Mouse (Mus musculus) CH12.LX (cell line): ENCODE measurements around the gene Rnft2. TPM values are rescaled to one million over a fixed set of nuclear protein-coding genes. Genes with fewer than 3 reads are reported as not detected.

ENCODE experiments used
- DNase-seq: peaks from one replicate; pipeline ENCODE4 v3.0.0-alpha.2; 2013; ENCODE audit errors: extremely low read depth
- H3K27ac ChIP-seq: 2 replicates; pipeline ENCODE4 v1.5.1; 2012; ENCODE audit warnings: low read depth, mild to moderate bottlenecking, control low read depth, moderate library complexity; ENCODE audit not compliant: insufficient read depth
- H3K27me3 ChIP-seq: replicated peaks from 2 replicates; pipeline ENCODE3; 2012; ENCODE audit warnings: inconsistent platforms
- H3K36me3 ChIP-seq, 2 experiments: replicated peaks in 1 of 2; 2 replicates each; pipeline versions ENCODE3 to v1.6.1; 2012; ENCODE audit warnings: inconsistent platforms in 1 of 2, low read length in 1 of 2, mild to moderate bottlenecking in 1 of 2, mixed read lengths in 1 of 2, moderate library complexity in 1 of 2; ENCODE audit not compliant: control insufficient read depth in 1 of 2, insufficient read depth in 1 of 2
- H3K4me1 ChIP-seq, 2 experiments: 2 replicates each; pipeline ENCODE4 v1.6.1; 2012; ENCODE audit warnings: inconsistent platforms in 1 of 2, moderate library complexity in 1 of 2; ENCODE audit not compliant: insufficient read depth in 2 of 2, control insufficient read depth in 1 of 2
- H3K4me2 ChIP-seq: 2 replicates; pipeline ENCODE4 v1.6.1; 2012; ENCODE audit warnings: low read depth, mild to moderate bottlenecking, control low read depth; ENCODE audit not compliant: poor library complexity, insufficient read depth, severe bottlenecking
- H3K4me3 ChIP-seq, 3 experiments: fragments of 150-350 bp in 1 of 3; sonication (generic) in 1 of 3; replicated peaks in 1 of 3; 2 replicates each; pipeline versions ENCODE3 to v1.5.1; 2011 to 2012; ENCODE audit warnings: low read depth in 2 of 3, low read length in 2 of 3, mild to moderate bottlenecking in 2 of 3, moderate library complexity in 2 of 3, control low read depth in 1 of 3, improper control_type of control experiment in 1 of 3, inconsistent platforms in 1 of 3, mixed read lengths in 1 of 3; ENCODE audit not compliant: poor library complexity in 1 of 3
- H3K79me2 ChIP-seq: replicated peaks from 2 replicates; pipeline ENCODE4 v1.6.1; 2012; ENCODE audit warnings: mild to moderate bottlenecking, moderate library complexity; ENCODE audit not compliant: control insufficient read depth, poor library complexity, insufficient read depth, severe bottlenecking; ENCODE audit errors: extremely low read depth
- H3K9ac ChIP-seq: 2 replicates; pipeline ENCODE4 v1.6.1; 2012; ENCODE audit warnings: low read depth, mild to moderate bottlenecking, control low read depth, moderate library complexity; ENCODE audit not compliant: insufficient read depth
- H3K9me3 ChIP-seq: replicated peaks from 2 replicates; pipeline ENCODE3; 2012; ENCODE audit warnings: low read length, inconsistent platforms, mixed read lengths
- CHD1 ChIP-seq: IDR thresholded peaks from 2 replicates; pipeline ENCODE4 v1.6.1; 2012; ENCODE audit warnings: low read depth, low read length, improper control_type of control experiment, inconsistent platforms
- ELF1 ChIP-seq: IDR thresholded peaks from 2 replicates; pipeline ENCODE4 v1.6.1; 2014; ENCODE audit warnings: low read depth, mild to moderate bottlenecking, inconsistent platforms, low read length, improper control_type of control experiment
- EP300 ChIP-seq: IDR thresholded peaks from 2 replicates; pipeline ENCODE4 v1.6.1; 2011; ENCODE audit warnings: low read length, improper control_type of control experiment
- ETS1 ChIP-seq: conservative IDR thresholded peaks from 2 replicates; pipeline ENCODE4 v1.6.1; 2012; ENCODE audit warnings: low read depth, mild to moderate bottlenecking, inconsistent platforms, low read length, improper control_type of control experiment, moderate library complexity
- IRF4 ChIP-seq: IDR thresholded peaks from 2 replicates; pipeline ENCODE4 v1.6.1; 2014; ENCODE audit warnings: low read depth, mild to moderate bottlenecking, inconsistent platforms, low read length, improper control_type of control experiment
- MAZ ChIP-seq: IDR thresholded peaks from 2 replicates; pipeline ENCODE4 v1.6.1; 2012; ENCODE audit warnings: low read depth, mild to moderate bottlenecking, inconsistent platforms, low read length, improper control_type of control experiment, moderate library complexity
- MYC ChIP-seq: IDR thresholded peaks from 2 replicates; pipeline ENCODE4 v1.6.1; 2011; ENCODE audit warnings: low read depth, mild to moderate bottlenecking, improper control_type of control experiment, low read length
- NELFE ChIP-seq: IDR thresholded peaks from 2 replicates; pipeline ENCODE4 v1.6.1; 2011; ENCODE audit warnings: low read depth, low read length, improper control_type of control experiment
- POLR2AphosphoS2 ChIP-seq: IDR thresholded peaks from 2 replicates; pipeline ENCODE4 v1.6.1; 2011; ENCODE audit warnings: low read depth, low read length, improper control_type of control experiment
- RCOR1 ChIP-seq: conservative IDR thresholded peaks from 2 replicates; pipeline ENCODE4 v1.6.1; 2012; ENCODE audit warnings: low read depth, mild to moderate bottlenecking, inconsistent platforms, low read length, improper control_type of control experiment
- SIN3A ChIP-seq: IDR thresholded peaks from 2 replicates; pipeline ENCODE4 v1.6.1; 2012; ENCODE audit warnings: low read length, improper control_type of control experiment, inconsistent platforms
- SMC3 ChIP-seq: IDR thresholded peaks from 2 replicates; pipeline ENCODE4 v1.6.1; 2011; ENCODE audit warnings: low read depth, low read length, improper control_type of control experiment
- UBTF ChIP-seq: IDR thresholded peaks from 2 replicates; pipeline ENCODE4 v1.6.1; 2012; ENCODE audit warnings: low read depth, mild to moderate bottlenecking, inconsistent platforms, low read length, improper control_type of control experiment, moderate library complexity
- USF1 ChIP-seq: IDR thresholded peaks from 2 replicates; pipeline ENCODE4 v1.6.1; 2014; ENCODE audit warnings: low read depth, mild to moderate bottlenecking, inconsistent platforms, low read length, improper control_type of control experiment
- USF2 ChIP-seq: conservative IDR thresholded peaks from 2 replicates; pipeline ENCODE4 v1.6.1; 2011; ENCODE audit warnings: low read depth, low read length, improper control_type of control experiment
- ZC3H11A ChIP-seq: IDR thresholded peaks from 2 replicates; pipeline ENCODE4 v1.6.1; 2012; ENCODE audit warnings: low read depth, mild to moderate bottlenecking, inconsistent platforms, low read length, improper control_type of control experiment
- ZNF384 ChIP-seq: IDR thresholded peaks from 2 replicates; pipeline ENCODE4 v1.6.1; 2012; ENCODE audit warnings: low read depth, low read length, improper control_type of control experiment, inconsistent platforms
- dilution Hi-C: fragments of 300-500 bp; cut with MboI; formaldehyde crosslinking; loops from 2 replicates; pipeline ENCODE4 v1.14.3; 2020; ENCODE audit warnings: low sequenced_read_pairs; ENCODE audit not compliant: extremely low pct_unique_long_range_greater_than_20kb, extremely low pct_ligation_motif_present
- in situ Hi-C: fragments of 300-500 bp; cut with MboI; formaldehyde crosslinking; loops from 3 replicates; pipeline ENCODE4 v1.14.3; 2019; ENCODE audit warnings: low sequenced_read_pairs, low pct_ligation_motif_present, low pct_unique_long_range_greater_than_20kb, mixed read lengths
- polyA plus RNA-seq: library from polyadenylated mRNA; unstranded; fragments of >175 nt; gene quantifications from 2 replicates; pipeline ENCODE4 v1.2.1, GENCODE M21; 2012; ENCODE audit warnings: low read depth; ENCODE audit not compliant: insufficient read length
- total RNA-seq, 2 experiments: library from RNA; depleted of rRNA; stranded (reverse); fragments of 300-350 nt in 1 of 2; fragments of >200 nt in 1 of 2; gene quantifications; 2 replicates each; pipeline ENCODE4 v1.2.3; 2012 to 2014

Gene Rnft2
- total and polyA plus RNA-seq, 3 experiments, result 1.6 to 5.1 (median 3.4) TPM

- in situ Hi-C loops (no loop called here), dilution Hi-C loops (no loop called here)
- H3K4me2 ChIP-seq, result peak overlapping the region; percentile 62
- peaks cover 14% of the 10 kb centered on the region for H3K79me2 ChIP-seq
- H3K9me3 ChIP-seq, result no peaks in the 10 kb centered on the region
- TF ChIP-seq NELFE (no peak), ELF1 (peak; percentile 39; the same call in 1 of the 2 replicates), ZNF384 (no peak)
- peak; percentile 28 for DNase-seq
- H3K9ac ChIP-seq, result peak overlapping the region; percentile 75
- H3K4me1 ChIP-seq, result peaks cover 3 to 26% of the 10 kb centered on the region in 2 experiments; a peak in 3 of 4 replicates
- H3K36me3 ChIP-seq, result peaks cover 19 to 59% of the 10 kb centered on the region in 2 experiments
- H3K4me3 ChIP-seq, result peak overlapping the region; percentile 81 to 87 (median 85)
- no peaks in the 10 kb centered on the region for H3K27me3 ChIP-seq
- 0 out of 2 replicates have a peak overlapping the region, but pooled peaks have one; percentile 17 for H3K27ac ChIP-seq
Observed at GRCm38 (mm10) chr5:118245606-118246308, 841 bp upstream of the Rnft2 start.

GRCm38 (mm10) chr5:118239671-118240070 is 5.2 kb downstream of the Rnft2 start:
- TF ChIP-seq MAZ (no peak), USF1 (no peak), USF2 (no peak), SMC3 (no peak), ETS1 (no peak), EP300 (no peak), IRF4 (no peak), ZC3H11A (no peak), CHD1 (no peak), UBTF (no peak), POLR2AphosphoS2 (no peak), NELFE (no peak), RCOR1 (no peak), SIN3A (no peak), MYC (no peak)
- H3K79me2 ChIP-seq, result no peaks in the 10 kb centered on the region
- H3K27ac ChIP-seq, result no peak overlapping the region
- H3K4me2 ChIP-seq, result no peak overlapping the region
- H3K27me3 ChIP-seq, result no peaks in the 10 kb centered on the region
- in situ Hi-C loops, result no loop called here
- no peak for DNase-seq
- no peak overlapping the region for H3K4me3 ChIP-seq
- dilution Hi-C loops, result no loop called here
- H3K9ac ChIP-seq, result no peak overlapping the region
- peaks cover 3 to 9% of the 10 kb centered on the region in 2 experiments; a peak in 3 of 4 replicates for H3K4me1 ChIP-seq
- peaks cover 19 to 66% of the 10 kb centered on the region in 2 experiments for H3K36me3 ChIP-seq
- H3K9me3 ChIP-seq, result no peaks in the 10 kb centered on the region
